27 mouse cellular contexts compared by ENCODE assay signal in the genomic region with DNA sequence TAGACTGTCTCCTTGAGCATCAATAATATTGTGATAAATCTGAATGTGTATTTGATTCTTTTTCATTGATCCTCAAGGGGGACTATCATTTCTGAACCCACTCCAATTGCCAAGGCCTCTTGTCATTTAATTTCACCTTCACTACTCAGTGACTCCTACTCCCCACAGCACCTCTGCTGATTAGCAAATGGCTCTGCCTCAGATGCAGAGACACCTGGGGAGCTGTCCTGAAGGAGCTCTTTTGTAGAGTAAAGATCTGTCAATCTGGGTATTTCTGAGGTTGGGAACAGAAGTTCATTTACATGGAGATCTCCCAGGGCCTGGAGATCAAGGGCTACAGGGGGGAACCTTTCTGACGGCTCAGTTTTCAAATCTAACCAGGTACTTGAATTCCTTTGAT.
A peak's percentile ranks its signal among the peaks of the same experiment; 100 is the strongest.
DNase-seq lines count a peak whose midpoint lies in the region; ATAC-seq lines count a peak whose summit lies in the region.
"Had no signal": no experiment of that assay in that cellular context is flagged by ENCODE, and none has a peak within 500 bp of the region (broad histone marks: within the 10 kb centered on the region; RNA-seq: fewer than 3 reads in every experiment).

No protein-coding gene starts in this region.

- H3K9ac ChIP-seq in hindbrain, embryonic 12.5 days = no peak overlapping the region
- H3K9ac ChIP-seq in hindbrain, embryonic 14.5 days = no peak overlapping the region
- no peak overlapping the region for H3K9ac ChIP-seq in midbrain, embryonic 13.5 days (replicated peaks)
- no peak overlapping the region for H3K9ac ChIP-seq in midbrain, embryonic 11.5 days (ENCODE audit: low read length)
- no peak overlapping the region for H3K9ac ChIP-seq in midbrain, embryonic 16.5 days (ENCODE audit: low read depth, low read length)
- no peak overlapping the region for H3K9ac ChIP-seq in forebrain, embryonic 11.5 days (ENCODE audit: low read length)
- H3K9ac ChIP-seq: forebrain, postnatal 0 days; heart, embryonic 12.5 days; heart, embryonic 15.5 days had no signal

- H3K27me3 ChIP-seq in hindbrain, embryonic 12.5 days = peaks cover 3% of the 10 kb centered on the region; the same call in 1 of the 2 replicates
- no peaks in the 10 kb centered on the region for H3K27me3 ChIP-seq in hindbrain, embryonic 14.5 days (ENCODE audit: control insufficient read depth, insufficient read depth, low read length)
- H3K27me3 ChIP-seq in midbrain, embryonic 13.5 days = no peaks in the 10 kb centered on the region
- no peaks in the 10 kb centered on the region for H3K27me3 ChIP-seq in midbrain, embryonic 11.5 days (ENCODE audit: control insufficient read depth, insufficient read depth, low read length)
- H3K27me3 ChIP-seq in midbrain, embryonic 16.5 days (ENCODE audit: control insufficient read depth, insufficient read depth, low read depth, low read length) = no peaks in the 10 kb centered on the region
- no peaks in the 10 kb centered on the region for H3K27me3 ChIP-seq in forebrain, embryonic 11.5 days (ENCODE audit: control insufficient read depth, insufficient read depth, low read length)
- H3K27me3 ChIP-seq: heart, embryonic 12.5 days; heart, embryonic 15.5 days; Patski had no signal

- DNase-seq in hindbrain, embryonic 14.5 days (ENCODE audit: low spot score) = no peak
- no peak for DNase-seq in midbrain, embryonic 11.5 days (ENCODE audit: low spot score, missing footprints)
- peak; percentile 18 for DNase-seq in ZHBTc4 (ENCODE audit: low read depth, low spot score)
- DNase-seq in forebrain, embryonic 11.5 days (ENCODE audit: low spot score) = no peak
- DNase-seq in thymus, postnatal 0 days (ENCODE audit: low spot score) = no peak
- DNase-seq: adrenal gland, adult 8-10 months; adrenal gland, postnatal 25 days; cerebellum, adult 18-20 months; cerebellum, adult 9-10 months; cerebellum, postnatal 14 days; forebrain, postnatal 0 days; gastrocnemius, postnatal 25 days; heart, adult 18-20 months; heart, postnatal 10 days; heart, postnatal 36 days had no signal

- no peak for ATAC-seq in hindbrain, embryonic 12.5 days (ENCODE audit: low FRiP score)
- no peak for ATAC-seq in hindbrain, embryonic 14.5 days (ENCODE audit: low FRiP score)
- ATAC-seq in midbrain, embryonic 13.5 days = peak; percentile 61; the same call in 1 of the 2 replicates
- ATAC-seq in midbrain, embryonic 11.5 days (ENCODE audit: low FRiP score) = no peak
- peak; percentile 55; the same call in 1 of the 2 replicates for ATAC-seq in midbrain, embryonic 16.5 days
- ATAC-seq in forebrain, embryonic 11.5 days (replicated peaks; ENCODE audit: low FRiP score) = no peak
- ATAC-seq: activated CD4-positive, CD25-positive, alpha-beta regulatory T cell, adult 4 months; forebrain, embryonic 14.5 days; forebrain, postnatal 0 days; hindbrain, postnatal 0 days; inflammation-experienced regulatory T-cells, adult 6 months; Patski had no signal

- no peaks in the 10 kb centered on the region for H3K36me3 ChIP-seq in hindbrain, embryonic 12.5 days
- no peaks in the 10 kb centered on the region for H3K36me3 ChIP-seq in hindbrain, embryonic 14.5 days (replicated peaks; ENCODE audit: control insufficient read depth, insufficient read depth)
- no peaks in the 10 kb centered on the region for H3K36me3 ChIP-seq in midbrain, embryonic 13.5 days
- no peaks in the 10 kb centered on the region for H3K36me3 ChIP-seq in midbrain, embryonic 11.5 days (ENCODE audit: control insufficient read depth, insufficient read depth, low read length)
- H3K36me3 ChIP-seq in midbrain, embryonic 16.5 days (ENCODE audit: control insufficient read depth, insufficient read depth, low read length) = no peaks in the 10 kb centered on the region
- no peaks in the 10 kb centered on the region for H3K36me3 ChIP-seq in forebrain, embryonic 11.5 days (ENCODE audit: control insufficient read depth, insufficient read depth, low read length)
- H3K36me3 ChIP-seq: G1E; heart, embryonic 12.5 days; heart, embryonic 15.5 days had no signal

- 25% methylated on average over 1 of the region's 1 CpGs for WGBS in hindbrain, embryonic 12.5 days
- WGBS in hindbrain, embryonic 14.5 days = 20% methylated on average over 1 of the region's 1 CpGs
- WGBS in midbrain, embryonic 13.5 days = 18% methylated on average over 1 of the region's 1 CpGs
- WGBS in midbrain, embryonic 11.5 days = 15% methylated on average over 1 of the region's 1 CpGs
- 11% methylated on average over 1 of the region's 1 CpGs for WGBS in midbrain, embryonic 16.5 days
- 24% methylated on average over 1 of the region's 1 CpGs for WGBS in forebrain, embryonic 11.5 days

- peak overlapping the region; percentile 30; the same call in 1 of the 2 replicates for H3K27ac ChIP-seq in hindbrain, embryonic 12.5 days
- no peak overlapping the region for H3K27ac ChIP-seq in hindbrain, embryonic 14.5 days
- no peak overlapping the region for H3K27ac ChIP-seq in midbrain, embryonic 13.5 days
- no peak overlapping the region for H3K27ac ChIP-seq in midbrain, embryonic 11.5 days (ENCODE audit: low read depth, low read length)
- H3K27ac ChIP-seq in midbrain, embryonic 16.5 days (ENCODE audit: low read length) = no peak overlapping the region
- no peak overlapping the region for H3K27ac ChIP-seq in forebrain, embryonic 11.5 days (ENCODE audit: low read depth, low read length)
- H3K27ac ChIP-seq: forebrain, embryonic 10.5 days; heart, embryonic 15.5 days; hindbrain, postnatal 0 days had no signal

- H3K9me3 ChIP-seq in hindbrain, embryonic 12.5 days (replicated peaks) = no peaks in the 10 kb centered on the region
- no peaks in the 10 kb centered on the region for H3K9me3 ChIP-seq in hindbrain, embryonic 14.5 days (ENCODE audit: control insufficient read depth, low read length)
- no peaks in the 10 kb centered on the region for H3K9me3 ChIP-seq in midbrain, embryonic 13.5 days
- H3K9me3 ChIP-seq in midbrain, embryonic 11.5 days (ENCODE audit: control insufficient read depth, low read length) = no peaks in the 10 kb centered on the region
- no peaks in the 10 kb centered on the region for H3K9me3 ChIP-seq in midbrain, embryonic 16.5 days (replicated peaks; ENCODE audit: control insufficient read depth, low read length, poor library complexity, severe bottlenecking)
- no peaks in the 10 kb centered on the region for H3K9me3 ChIP-seq in forebrain, embryonic 11.5 days (ENCODE audit: control insufficient read depth, low read length)
- H3K9me3 ChIP-seq: forebrain, embryonic 10.5 days; heart, embryonic 12.5 days; heart, embryonic 15.5 days had no signal

- peaks cover 12% of the 10 kb centered on the region for H3K4me1 ChIP-seq in hindbrain, embryonic 12.5 days
- H3K4me1 ChIP-seq in hindbrain, embryonic 14.5 days (replicated peaks; ENCODE audit: control insufficient read depth, insufficient read depth, low read length) = peaks cover 4% of the 10 kb centered on the region; the same call in 1 of the 2 replicates
- peaks cover 22% of the 10 kb centered on the region for H3K4me1 ChIP-seq in midbrain, embryonic 13.5 days (replicated peaks)
- peaks cover 8% of the 10 kb centered on the region; the same call in 1 of the 2 replicates for H3K4me1 ChIP-seq in midbrain, embryonic 11.5 days (ENCODE audit: control insufficient read depth, insufficient read depth, low read length)
- peaks cover 8% of the 10 kb centered on the region for H3K4me1 ChIP-seq in midbrain, embryonic 16.5 days (ENCODE audit: control insufficient read depth, insufficient read depth, low read length)
- 0 out of 2 replicates have a peak, but pooled peaks cover 4% of the 10 kb centered on the region for H3K4me1 ChIP-seq in forebrain, embryonic 11.5 days (replicated peaks; ENCODE audit: control insufficient read depth, insufficient read depth, low read length)

- H3K4me3 ChIP-seq in hindbrain, embryonic 12.5 days = no peak overlapping the region
- no peak overlapping the region for H3K4me3 ChIP-seq in hindbrain, embryonic 14.5 days (replicated peaks; ENCODE audit: low read length)
- no peak overlapping the region for H3K4me3 ChIP-seq in midbrain, embryonic 13.5 days (replicated peaks)
- no peak overlapping the region for H3K4me3 ChIP-seq in midbrain, embryonic 11.5 days (ENCODE audit: low read depth, low read length)
- no peak overlapping the region for H3K4me3 ChIP-seq in midbrain, embryonic 16.5 days (ENCODE audit: low read depth, low read length)
- no peak overlapping the region for H3K4me3 ChIP-seq in forebrain, embryonic 11.5 days (ENCODE audit: low read depth, low read length)
- H3K4me3 ChIP-seq: forebrain, embryonic 10.5 days; heart, embryonic 12.5 days; heart, embryonic 15.5 days had no signal

- no peak overlapping the region for H3K4me2 ChIP-seq in hindbrain, embryonic 12.5 days (replicated peaks)
- H3K4me2 ChIP-seq in hindbrain, embryonic 14.5 days (replicated peaks) = no peak overlapping the region
- H3K4me2 ChIP-seq in midbrain, embryonic 13.5 days (replicated peaks) = no peak overlapping the region
- no peak overlapping the region for H3K4me2 ChIP-seq in midbrain, embryonic 11.5 days
- no peak overlapping the region for H3K4me2 ChIP-seq in midbrain, embryonic 16.5 days (ENCODE audit: low read length)
- no peak overlapping the region for H3K4me2 ChIP-seq in forebrain, embryonic 11.5 days (ENCODE audit: low read depth, low read length, severe bottlenecking)
- H3K4me2 ChIP-seq: heart, embryonic 12.5 days; heart, embryonic 15.5 days had no signal

Comparison
In these comparisons a context has a peak if more than half of its experiments do, and no peak if none do; other contexts are left out.
1. ATAC-seq: peak in midbrain, embryonic 13.5 days (single experiment) and midbrain, embryonic 16.5 days (single experiment); none in hindbrain, embryonic 12.5 days (single experiment), hindbrain, embryonic 14.5 days (single experiment), midbrain, embryonic 11.5 days (single experiment) and forebrain, embryonic 11.5 days (single experiment).